Mouse (Mus musculus) liver, embryonic 14.5 days (tissue): ENCODE measurements at regions not wholly inside any gene's neighbourhood (a gene's known extent, or its start where the extent isn't known, plus 50 kb on each side); places are given as distances from the start of the nearest gene placed in this dataset.

Experiments used
- CTCF ChIP-seq: IDR thresholded peaks from 2 replicates; pipeline ENCODE4 v1.5.1; 2016; ENCODE audit warnings: antibody characterized with exemption, low read depth, control low read depth
- EP300 ChIP-seq: IDR thresholded peaks from 2 replicates; pipeline ENCODE4 v1.6.1; 2016; ENCODE audit warnings: antibody characterized with exemption, low read depth

DNA sequence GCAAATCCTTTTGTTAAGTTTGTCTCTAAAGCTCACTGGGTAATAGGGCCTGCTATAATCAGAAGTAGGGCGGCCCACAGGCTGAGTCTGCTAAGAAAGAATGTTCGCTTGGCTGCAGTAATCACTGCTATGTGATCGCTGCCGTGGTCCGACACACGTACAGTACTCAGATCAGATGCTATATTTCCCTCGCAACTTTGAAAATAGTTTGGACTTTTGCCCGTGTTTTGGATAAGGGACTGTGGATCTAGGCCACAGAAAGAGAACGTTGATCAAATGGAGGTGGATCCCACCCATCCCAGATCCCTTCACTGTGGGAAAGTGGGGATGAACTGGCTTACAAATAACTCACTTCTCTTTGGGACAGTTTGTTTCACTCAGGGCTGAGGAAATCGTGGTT, 88.5 kb upstream of the Rnd3 start:
- TF ChIP-seq CTCF, result no peak
- TF ChIP-seq EP300, result no peak
